Mouse (Mus musculus) right cerebral cortex, adult 2 months (tissue): ENCODE results near the gene Nrros.
A peak's percentile ranks its signal among the peaks of the same experiment; 100 is the strongest.

Experiments used
- DNase-seq, 2 experiments: peaks; one replicate each; pipeline ENCODE4 v3.0.0; 2021 to 2022; ENCODE audit warnings: low spot score in 2 of 2

The Nrros gene

GRCm38 (mm10) chr16:32163392-32163791, 2.0 kb downstream of the Nrros start:
- DNase-seq = no peak

GRCm38 (mm10) chr16:32160742-32161323, 4.6 kb downstream of the Nrros start:
- no peak for DNase-seq

DNA sequence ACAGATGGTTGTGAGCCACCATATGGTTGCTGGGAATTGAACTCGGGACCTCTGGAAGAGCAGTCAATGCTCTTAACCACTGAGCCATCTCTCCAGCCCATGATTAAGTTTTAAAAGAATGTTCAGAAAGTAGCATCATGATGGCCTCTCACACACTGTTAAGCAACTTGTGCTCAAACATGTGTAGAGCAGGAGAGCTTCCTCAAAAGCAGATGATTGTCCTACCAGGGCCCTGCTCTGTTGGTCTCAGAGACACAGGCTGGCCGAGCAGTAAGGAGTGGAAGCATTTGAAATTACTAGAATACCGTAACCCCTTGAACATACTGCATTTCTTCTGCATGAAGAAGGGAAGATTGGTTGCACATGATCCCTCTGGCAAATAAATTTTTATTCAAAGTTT, 6.4 kb downstream of the Nrros start:
- no peak for DNase-seq

DNA sequence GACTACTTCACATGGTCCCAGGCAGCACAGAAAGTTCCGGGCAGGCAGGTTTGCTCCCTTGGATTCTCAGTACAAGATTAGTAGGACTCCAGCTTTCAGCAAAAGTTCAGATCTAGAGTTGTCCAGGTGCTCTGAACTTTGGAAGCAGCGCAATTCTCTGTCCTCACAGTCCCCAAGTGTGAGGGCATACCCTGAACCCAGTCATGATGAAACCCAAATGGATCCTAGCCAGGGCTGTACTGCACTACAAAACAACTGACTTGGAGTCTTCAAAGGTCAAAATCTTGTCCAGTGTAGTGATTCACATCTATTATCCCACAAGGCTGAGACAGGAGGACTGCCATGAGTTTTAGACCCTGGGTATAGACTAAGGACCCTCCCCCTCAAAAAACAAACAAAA, 8.0 kb downstream of the Nrros start:
- no peak for DNase-seq

DNA sequence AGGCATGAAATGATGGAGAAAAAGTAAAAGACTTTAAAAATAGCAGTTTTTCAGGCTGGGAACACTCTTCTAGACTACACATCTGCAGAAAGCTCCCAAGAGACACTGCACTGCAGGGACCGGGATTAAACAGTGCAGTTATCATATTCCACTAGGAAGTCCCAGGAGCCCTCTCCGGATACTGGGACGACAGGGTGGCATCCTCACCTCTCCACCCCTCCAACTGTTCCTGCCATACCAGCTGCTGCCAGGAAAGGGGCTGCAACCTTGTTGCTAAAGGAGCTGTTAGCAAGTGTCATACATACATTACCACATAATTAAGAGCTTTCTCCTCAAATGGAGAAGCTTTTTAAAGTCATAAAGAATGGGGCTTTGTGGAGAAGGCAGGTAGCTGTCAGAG, 8.7 kb downstream of the Nrros start:
- peak in 1 of 2 experiments; percentile 11 for DNase-seq

GRCm38 (mm10) chr16:32154437-32154836, 11.0 kb downstream of the Nrros start:
- DNase-seq = peak; percentile 80 to 81

DNA sequence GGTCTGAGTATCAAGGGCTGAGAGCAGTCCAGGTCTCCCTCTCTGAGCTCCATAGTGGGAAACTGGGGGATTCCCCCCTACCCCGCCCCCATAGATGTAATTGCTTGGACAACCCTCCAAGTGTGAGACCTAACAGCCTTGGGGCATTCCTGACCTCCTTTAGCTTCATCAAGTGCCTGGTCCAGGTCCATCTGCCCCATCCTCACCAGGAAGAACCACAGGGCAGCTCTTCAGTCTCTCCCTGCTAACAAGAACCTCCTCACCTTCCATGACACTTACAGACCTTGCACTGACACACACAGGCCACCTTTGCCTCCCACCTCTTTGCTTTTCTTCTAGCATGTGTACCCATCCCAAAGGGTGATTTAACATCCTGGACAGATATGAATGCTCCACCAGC, 11.4 kb downstream of the Nrros start:
- peak in 1 of 2 experiments; percentile 5 for DNase-seq

- DNase-seq = no peak
Measured at GRCm38 (mm10) chr16:32147589-32148207, 17.7 kb downstream of the Nrros start.

GRCm38 (mm10) chr16:32144592-32144991, 20.8 kb downstream of the Nrros start:
- DNase-seq = no peak

GRCm38 (mm10) chr16:32143766-32144165, 21.6 kb downstream of the Nrros start:
- DNase-seq = no peak

DNA sequence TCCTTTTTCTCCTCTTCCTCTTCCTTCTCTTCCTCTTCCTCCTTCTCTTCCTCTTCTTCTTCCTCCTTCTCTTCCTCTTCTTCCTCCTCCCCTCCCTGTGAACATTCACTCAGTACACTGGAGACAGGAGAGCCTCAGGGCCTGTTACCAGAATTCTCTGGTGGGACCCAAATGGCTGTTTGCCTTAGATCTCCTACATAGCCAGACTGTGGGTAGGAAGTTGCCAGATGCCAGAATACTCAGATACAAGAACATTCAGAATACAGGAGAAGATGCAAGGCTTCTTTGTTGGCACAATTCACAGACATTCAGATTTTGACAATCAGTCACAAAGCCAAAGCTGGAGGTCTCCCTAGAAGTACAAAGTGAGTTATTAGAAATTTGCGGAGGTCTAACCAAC, 26.4 kb downstream of the Nrros start:
- DNase-seq = peak in 1 of 2 experiments; percentile 15

DNA sequence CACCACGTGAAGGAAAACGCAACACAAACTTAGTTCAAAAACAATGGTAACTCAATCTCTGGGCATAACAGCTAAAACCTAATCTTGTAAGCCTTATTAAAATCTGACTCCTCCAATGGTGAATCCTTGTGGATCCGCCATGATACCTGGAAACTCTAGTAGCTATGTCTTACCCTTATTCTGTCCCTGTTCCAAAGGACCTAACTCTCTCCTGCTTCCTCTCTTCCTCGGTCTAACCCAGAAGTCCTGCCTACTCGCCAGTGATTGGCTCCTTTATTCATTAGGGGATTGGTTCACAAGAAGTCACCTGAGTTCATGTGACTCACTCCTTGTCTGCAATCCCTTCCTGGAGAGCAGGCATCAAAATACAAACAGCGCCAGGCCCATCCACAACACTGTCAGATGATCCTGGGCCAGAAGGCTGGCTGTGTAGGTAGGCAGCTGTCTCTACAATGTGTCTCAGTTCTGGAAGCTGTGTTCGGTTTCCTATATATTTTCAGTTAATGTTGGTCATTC, 29.5 kb downstream of the Nrros start:
- no peak for DNase-seq

- DNase-seq = no peak
Measured at GRCm38 (mm10) chr16:32133148-32133547, 32.2 kb downstream of the Nrros start.

- DNase-seq = no peak
Measured at GRCm38 (mm10) chr16:32130190-32130826, 35.1 kb downstream of the Nrros start.

DNA sequence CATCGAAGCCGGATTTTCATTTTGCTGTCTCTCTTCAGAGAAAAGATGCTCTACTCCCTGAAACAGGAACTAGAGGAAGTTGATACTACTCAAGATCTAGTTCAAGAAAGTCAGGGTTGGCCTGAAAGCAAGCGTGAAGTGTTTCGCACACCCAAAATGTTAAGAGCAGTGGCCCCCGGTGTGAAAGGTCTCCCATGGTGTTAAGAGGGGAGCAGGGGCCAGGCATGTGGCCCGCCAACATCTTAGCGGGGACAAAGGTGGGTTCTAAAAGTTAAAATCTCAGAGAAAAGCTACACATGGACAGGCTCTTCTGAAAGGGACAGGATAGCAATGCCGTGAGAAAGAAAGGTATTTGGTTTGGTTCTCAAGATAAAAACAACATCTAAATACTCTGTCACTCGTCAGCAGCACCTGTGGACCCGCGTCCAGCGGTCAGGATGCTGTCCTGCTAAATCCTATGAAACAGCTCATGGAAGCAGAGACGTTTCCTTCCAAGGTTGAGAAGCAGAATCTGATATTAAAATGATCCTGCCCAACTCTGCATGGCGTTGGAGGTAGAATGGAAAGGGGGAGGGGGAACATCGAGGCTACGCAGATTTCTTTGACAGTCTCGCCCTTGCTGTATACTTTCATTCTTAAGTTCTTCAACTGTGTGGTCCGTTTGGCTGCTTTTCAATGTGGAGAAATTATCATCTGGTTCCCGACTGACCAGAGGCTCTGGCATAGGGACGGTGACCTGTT, 35.8 kb downstream of the Nrros start:
- DNase-seq = no peak

- DNase-seq = no peak
Measured at GRCm38 (mm10) chr16:32127046-32127445, 38.3 kb downstream of the Nrros start.

DNA sequence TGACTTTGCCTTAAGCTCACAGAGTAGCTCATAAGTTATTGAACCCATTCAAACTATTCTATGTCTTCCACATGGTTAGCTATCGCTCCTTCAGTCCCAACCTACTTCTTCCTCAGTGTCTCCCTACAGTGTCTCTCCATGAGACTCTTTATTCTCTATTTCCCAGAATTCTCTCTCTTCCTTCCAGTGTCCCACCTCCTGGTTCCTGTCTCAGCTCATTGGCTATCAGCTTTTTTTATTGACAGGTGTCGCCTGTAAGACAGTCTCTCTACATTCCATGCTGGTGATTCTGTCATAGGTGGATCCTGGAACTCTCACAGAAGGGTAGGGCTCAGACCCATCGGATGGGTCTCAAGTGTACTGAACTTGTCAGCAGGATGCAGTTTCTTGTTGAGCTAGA, 40.0 kb downstream of the Nrros start:
- no peak for DNase-seq

GRCm38 (mm10) chr16:32124444-32125335, 40.7 kb downstream of the Nrros start:
- no peak for DNase-seq

DNA sequence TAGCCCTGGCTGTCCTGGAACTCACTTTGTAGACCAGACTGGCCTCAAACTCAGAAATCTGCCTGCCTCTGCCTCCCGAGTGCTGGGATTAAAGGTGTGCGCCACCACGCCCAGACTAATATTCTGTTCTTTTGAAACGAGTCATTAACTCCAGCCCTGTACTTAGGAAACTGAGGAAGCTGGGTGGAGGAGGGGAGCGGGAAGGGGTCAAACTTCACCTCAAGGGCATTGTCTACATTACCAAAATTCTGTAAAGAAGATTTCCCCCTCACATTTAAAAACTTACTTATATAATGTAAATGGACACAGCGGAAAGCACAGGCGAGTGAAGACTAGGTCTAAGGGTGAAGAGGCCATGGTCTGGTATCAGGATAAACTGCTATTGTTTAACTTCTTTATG, 41.4 kb downstream of the Nrros start:
- DNase-seq = no peak

DNA sequence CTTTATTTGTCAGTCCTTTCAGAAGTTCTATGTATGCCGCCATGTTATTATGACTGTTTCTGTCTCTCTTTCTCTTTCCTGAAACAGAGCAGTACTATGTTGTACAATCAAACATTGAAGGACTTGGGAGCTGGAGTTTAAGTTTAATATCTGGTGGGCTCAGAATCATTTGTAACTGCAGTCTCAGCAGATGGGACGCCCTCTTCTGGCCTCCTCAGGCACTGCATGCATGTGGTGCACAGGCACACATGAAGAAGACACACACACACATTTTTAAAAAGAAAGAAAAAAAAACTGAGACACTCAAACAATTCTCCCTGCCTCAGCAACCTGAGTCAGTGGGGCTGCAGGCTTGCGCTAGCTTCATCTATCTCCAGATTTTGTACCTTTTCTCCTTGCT, 44.9 kb downstream of the Nrros start:
- DNase-seq = no peak

GRCm38 (mm10) chr16:32116186-32116585, 49.2 kb downstream of the Nrros start:
- DNase-seq = no peak
